Mouse (Mus musculus): ENCODE data around the gene 2410015M20Rik. TPM values are rescaled to one million over a fixed set of nuclear protein-coding genes. Genes with fewer than 3 reads are reported as not detected.
A peak's percentile ranks its signal among the peaks of the same experiment; 100 is the strongest.

Gene 2410015M20Rik
- polyA plus RNA-seq, 1 experiment from 2014 or later, result 361 TPM

DNA sequence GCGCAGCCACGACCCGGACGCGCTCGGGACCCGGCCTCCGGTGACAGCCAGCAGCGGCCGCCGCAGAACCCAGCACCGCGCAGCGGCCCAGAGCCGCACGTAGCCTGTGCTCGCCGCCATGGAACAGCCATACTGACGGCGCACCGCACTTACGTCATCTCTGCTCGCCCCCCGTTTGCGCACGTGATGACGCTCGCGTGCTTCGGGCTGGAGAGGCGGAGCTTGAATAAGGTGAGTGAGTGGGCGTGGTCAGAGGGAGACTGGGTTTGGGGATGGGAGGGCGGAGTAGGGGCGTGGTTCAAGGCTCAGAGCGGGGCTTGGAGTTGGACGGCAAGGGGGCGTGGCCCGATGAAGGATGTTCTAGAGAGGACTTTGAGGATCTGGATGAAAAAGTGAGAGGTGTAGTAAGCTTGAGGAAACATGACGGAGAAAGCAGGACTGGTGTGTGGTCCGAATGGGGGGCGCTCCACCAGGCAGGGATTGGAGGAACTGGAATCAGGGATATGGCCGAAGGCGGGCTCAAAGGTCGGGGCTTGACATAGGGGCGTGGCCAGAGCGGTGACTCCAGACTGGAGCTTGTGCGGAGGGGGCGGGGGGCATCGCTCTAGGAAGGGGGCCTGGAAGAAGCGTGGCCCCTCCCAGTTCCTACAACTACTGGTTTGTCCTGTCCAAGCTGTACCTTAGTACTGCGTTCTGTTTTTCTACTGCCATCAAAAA, 17.3 kb upstream of the 2410015M20Rik start, which contains the start of gene Lonp1:
Lonp1 (minus strand) TSS at position 134 of the 717 bp plus-strand sequence.
- peak within 1 kb of the TSS; percentile 93 for H3K4me2 ChIP-seq (replicated peaks; ENCODE audit: low read depth)
- peaks cover 16% of the 10 kb centered on the region for H3K36me3 ChIP-seq (ENCODE audit: control insufficient read depth, insufficient read depth)
- H3K4me3 ChIP-seq (ENCODE audit: low read depth, low read length), result peak within 1 kb of the TSS; percentile 69
- ATAC-seq, result peak; percentile 89
- no peaks in the 10 kb centered on the region for H3K9me3 ChIP-seq (ENCODE audit: control insufficient read depth)
- H3K4me1 ChIP-seq (replicated peaks; ENCODE audit: control insufficient read depth, insufficient read depth, low read length), result peaks cover 13% of the 10 kb centered on the region; the same call in 1 of the 2 replicates
- under 1% methylated on average over 51 of the region's 51 CpGs for WGBS
- H3K9ac ChIP-seq (ENCODE audit: low read depth, low read length), result peak within 1 kb of the TSS; percentile 75
- TF ChIP-seq CTCF (IDR thresholded peaks at IDR 0.05; ENCODE audit: low read depth), result no peak; the same call in 1 of the 2 replicates
- H3K27me3 ChIP-seq (replicated peaks; ENCODE audit: control insufficient read depth, insufficient read depth, low read length), result no peaks in the 10 kb centered on the region
- H3K27ac ChIP-seq (ENCODE audit: low read depth, low read length), result peak within 1 kb of the TSS; percentile 61

DNA sequence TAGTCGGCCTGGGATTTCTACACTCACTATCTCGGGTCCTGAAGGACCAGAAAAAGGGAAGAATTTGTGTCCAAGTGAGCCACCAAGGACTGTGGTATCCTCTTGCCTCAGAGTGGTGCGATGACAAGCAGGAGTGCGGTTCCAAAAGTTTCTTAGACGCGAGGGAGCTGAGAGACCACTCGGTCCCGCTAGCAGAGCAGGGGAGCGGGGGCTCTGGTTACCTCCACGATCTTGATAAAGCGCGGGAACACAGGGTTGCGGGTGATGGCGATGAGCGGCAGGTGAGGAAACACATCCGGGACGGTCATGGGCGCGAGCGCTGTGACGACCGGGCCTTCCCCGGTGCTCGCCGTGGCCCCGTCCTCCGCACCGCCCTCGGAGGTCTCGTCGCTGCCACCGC, 16.7 kb upstream of the 2410015M20Rik start:
- peak; percentile 1; the same call in 1 of the 2 replicates for ATAC-seq
- H3K4me1 ChIP-seq (replicated peaks; ENCODE audit: control insufficient read depth, insufficient read depth, low read length), result peaks cover 13% of the 10 kb centered on the region; the same call in 1 of the 2 replicates
- H3K9me3 ChIP-seq (ENCODE audit: control insufficient read depth), result no peaks in the 10 kb centered on the region
- peak overlapping the region; percentile 69 for H3K4me3 ChIP-seq (ENCODE audit: low read depth, low read length)
- H3K4me2 ChIP-seq (replicated peaks; ENCODE audit: low read depth), result peak overlapping the region; percentile 93
- no peak for TF ChIP-seq CTCF (IDR thresholded peaks at IDR 0.05; ENCODE audit: low read depth)
- H3K9ac ChIP-seq (ENCODE audit: low read depth, low read length), result peak overlapping the region; percentile 75
- H3K27me3 ChIP-seq (replicated peaks; ENCODE audit: control insufficient read depth, insufficient read depth, low read length), result no peaks in the 10 kb centered on the region
- no peak overlapping the region for H3K27ac ChIP-seq (ENCODE audit: low read depth, low read length)
- peaks cover 20% of the 10 kb centered on the region for H3K36me3 ChIP-seq (ENCODE audit: control insufficient read depth, insufficient read depth)
- under 1% methylated on average over 32 of the region's 32 CpGs for WGBS

DNA sequence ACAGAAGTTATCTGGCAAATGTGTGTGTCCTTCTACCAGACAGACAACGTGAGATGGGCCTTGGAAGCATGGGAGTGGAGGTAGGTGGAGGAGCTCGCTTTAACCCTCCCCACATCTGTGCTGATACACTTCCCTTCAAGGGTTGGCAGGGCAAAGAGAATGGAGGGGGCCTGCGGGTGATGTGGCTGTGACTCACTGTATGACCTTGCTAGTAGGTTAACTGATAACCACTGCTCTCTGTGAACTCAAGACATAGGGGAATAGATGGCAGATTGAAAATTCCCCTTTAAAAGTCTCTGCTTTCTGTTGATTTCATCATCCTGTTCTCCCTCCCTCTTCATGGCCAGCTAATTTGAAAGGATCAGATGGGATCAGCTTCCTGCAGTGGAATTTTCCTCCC, 15.9 kb upstream of the 2410015M20Rik start:
- Histone ChIP-seq H3K27ac (ENCODE audit: low read depth, low read length) (no peak overlapping the region), H3K9ac (ENCODE audit: low read depth, low read length) (no peak overlapping the region), H3K36me3 (ENCODE audit: control insufficient read depth, insufficient read depth) (peaks cover 27% of the 10 kb centered on the region), H3K27me3 (replicated peaks; ENCODE audit: control insufficient read depth, insufficient read depth, low read length) (no peaks in the 10 kb centered on the region), H3K9me3 (ENCODE audit: control insufficient read depth) (no peaks in the 10 kb centered on the region), H3K4me1 (replicated peaks; ENCODE audit: control insufficient read depth, insufficient read depth, low read length) (peaks cover 13% of the 10 kb centered on the region; the same call in 1 of the 2 replicates), H3K4me2 (replicated peaks; ENCODE audit: low read depth) (peak overlapping the region; percentile 93; the same call in 1 of the 2 replicates), H3K4me3 (ENCODE audit: low read depth, low read length) (no peak overlapping the region)
- 54% methylated on average over 3 of the region's 3 CpGs for WGBS
- no peak for TF ChIP-seq CTCF (IDR thresholded peaks at IDR 0.05; ENCODE audit: low read depth)
- no peak for ATAC-seq

DNA sequence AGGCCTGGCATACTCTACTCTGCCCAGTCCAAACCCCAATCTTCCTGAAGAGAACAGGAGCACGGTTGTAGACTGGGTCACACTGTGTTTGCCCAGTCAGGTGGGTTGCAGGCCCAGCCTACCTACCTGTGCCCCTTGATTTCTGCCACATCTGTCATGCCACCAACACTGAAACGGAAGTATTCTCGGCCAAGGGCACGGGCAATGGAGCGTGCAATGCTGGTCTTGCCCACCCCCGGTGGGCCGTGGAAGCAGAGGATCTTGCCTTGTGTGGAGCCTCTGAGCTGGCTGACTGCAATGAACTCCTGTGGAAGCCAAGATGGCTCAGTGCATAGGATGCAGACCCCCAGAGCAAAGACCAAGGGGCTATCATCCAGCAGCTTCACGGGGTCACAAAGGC, 8.1 kb upstream of the 2410015M20Rik start:
- Histone ChIP-seq H3K36me3 (ENCODE audit: control insufficient read depth, insufficient read depth) (peaks cover 75% of the 10 kb centered on the region), H3K27me3 (replicated peaks; ENCODE audit: control insufficient read depth, insufficient read depth, low read length) (no peaks in the 10 kb centered on the region), H3K9ac (ENCODE audit: low read depth, low read length) (no peak overlapping the region), H3K4me2 (replicated peaks; ENCODE audit: low read depth) (no peak overlapping the region), H3K4me3 (ENCODE audit: low read depth, low read length) (no peak overlapping the region), H3K9me3 (ENCODE audit: control insufficient read depth) (no peaks in the 10 kb centered on the region), H3K27ac (ENCODE audit: low read depth, low read length) (no peak overlapping the region), H3K4me1 (replicated peaks; ENCODE audit: control insufficient read depth, insufficient read depth, low read length) (peaks cover 3% of the 10 kb centered on the region; the same call in 1 of the 2 replicates)
- no peak for TF ChIP-seq CTCF (IDR thresholded peaks at IDR 0.05; ENCODE audit: low read depth)
- WGBS, result 88% methylated on average over 8 of the region's 8 CpGs
- no peak for ATAC-seq

DNA sequence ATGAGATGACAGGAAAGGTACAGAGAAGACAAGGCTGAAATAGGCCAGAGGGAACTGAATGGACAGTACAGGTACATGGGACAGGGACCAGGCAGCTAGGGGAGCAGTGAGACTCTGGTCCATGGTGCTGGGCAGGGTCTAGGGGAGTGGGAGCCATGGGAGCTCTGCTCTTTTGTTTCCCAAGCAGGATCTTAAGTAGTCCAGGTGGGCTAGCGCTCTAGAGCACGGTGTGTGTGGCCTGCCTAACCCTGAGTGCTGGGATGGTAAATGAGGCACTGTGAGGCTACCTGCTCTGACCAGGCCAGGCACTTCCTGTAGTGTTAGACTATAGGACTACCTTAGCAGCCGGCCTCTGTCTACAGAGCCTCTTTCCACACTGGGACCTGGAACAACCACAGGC, 7.2 kb upstream of the 2410015M20Rik start:
- WGBS, result 78% methylated on average over 3 of the region's 3 CpGs
- Histone ChIP-seq H3K36me3 (ENCODE audit: control insufficient read depth, insufficient read depth) (peaks cover 66% of the 10 kb centered on the region), H3K9ac (ENCODE audit: low read depth, low read length) (no peak overlapping the region), H3K27ac (ENCODE audit: low read depth, low read length) (no peak overlapping the region), H3K4me2 (replicated peaks; ENCODE audit: low read depth) (no peak overlapping the region), H3K9me3 (ENCODE audit: control insufficient read depth) (no peaks in the 10 kb centered on the region), H3K4me3 (ENCODE audit: low read depth, low read length) (no peak overlapping the region), H3K27me3 (replicated peaks; ENCODE audit: control insufficient read depth, insufficient read depth, low read length) (no peaks in the 10 kb centered on the region), H3K4me1 (replicated peaks; ENCODE audit: control insufficient read depth, insufficient read depth, low read length) (peaks cover 3% of the 10 kb centered on the region; the same call in 1 of the 2 replicates)
- no peak for TF ChIP-seq CTCF (IDR thresholded peaks at IDR 0.05; ENCODE audit: low read depth)
- no peak for ATAC-seq

DNA sequence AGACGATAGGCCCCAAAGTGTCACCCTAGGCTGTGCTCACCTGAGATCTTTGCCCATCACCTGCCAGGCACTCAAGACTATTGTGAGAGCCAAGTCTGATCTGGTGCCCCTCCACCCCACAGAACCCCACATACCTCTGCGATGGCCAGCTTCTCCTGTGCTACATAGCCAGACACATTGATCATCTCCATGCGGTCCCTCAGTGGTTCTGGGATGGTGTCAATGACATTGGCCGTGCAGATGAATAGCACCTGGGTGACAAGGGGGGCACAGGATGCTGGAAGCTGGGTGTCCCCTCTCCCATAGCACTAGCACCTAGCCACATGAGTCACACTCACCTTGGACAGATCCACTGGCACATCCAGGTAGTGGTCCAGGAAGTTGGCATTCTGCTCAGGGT, 6.2 kb upstream of the 2410015M20Rik start:
- TF ChIP-seq CTCF (IDR thresholded peaks at IDR 0.05; ENCODE audit: low read depth), result no peak
- Histone ChIP-seq H3K4me3 (ENCODE audit: low read depth, low read length) (no peak overlapping the region), H3K9me3 (ENCODE audit: control insufficient read depth) (no peaks in the 10 kb centered on the region), H3K27ac (ENCODE audit: low read depth, low read length) (no peak overlapping the region), H3K9ac (ENCODE audit: low read depth, low read length) (no peak overlapping the region), H3K4me1 (replicated peaks; ENCODE audit: control insufficient read depth, insufficient read depth, low read length) (peaks cover 3% of the 10 kb centered on the region; the same call in 1 of the 2 replicates), H3K36me3 (ENCODE audit: control insufficient read depth, insufficient read depth) (peaks cover 60% of the 10 kb centered on the region), H3K4me2 (replicated peaks; ENCODE audit: low read depth) (no peak overlapping the region), H3K27me3 (replicated peaks; ENCODE audit: control insufficient read depth, insufficient read depth, low read length) (no peaks in the 10 kb centered on the region)
- ATAC-seq, result no peak
- WGBS, result 78% methylated on average over 4 of the region's 4 CpGs

Data from intestine, postnatal 0 days (tissue).